Mouse (Mus musculus): Measurements from ENCODE around the gene Mrgpra9. TPM values are rescaled to one million over a fixed set of nuclear protein-coding genes. Genes with fewer than 3 reads are reported as not detected.
"Not testable (repeated sequence)": the region's sequence is repeated elsewhere in the genome, so short reads cannot be mapped to it uniquely, and the experiment has no call there.

The Mrgpra9 gene
- not detected for total RNA-seq (2021)
- long read RNA-seq, experiment 1: 0 reads
- long read RNA-seq, experiment 2: 0 reads

DNA sequence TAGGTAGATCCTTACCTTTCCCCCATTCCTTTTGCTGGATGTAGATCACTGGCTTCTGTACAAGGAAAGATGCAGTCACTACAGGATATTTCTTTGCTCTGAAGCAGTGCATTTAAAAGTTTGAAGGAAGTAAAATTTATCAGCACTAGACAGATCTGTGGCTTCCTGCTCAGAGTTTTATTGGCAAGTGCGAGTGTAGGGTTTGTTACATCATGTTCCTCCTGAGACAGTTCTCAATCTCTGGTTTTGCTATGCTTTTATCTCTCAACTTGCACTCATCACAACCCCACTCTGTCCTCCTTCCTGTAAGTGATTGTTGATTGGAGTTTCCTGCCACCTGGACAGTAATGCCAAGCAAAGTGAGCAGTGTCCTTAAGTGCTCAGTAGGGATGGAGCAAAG lies at the start of gene Mrgpra9:
TSS of gene Mrgpra9 (minus strand) at position 79 of the 400 bp plus-strand sequence.
- no peak for DNase-seq (ENCODE audit: low spot score in 2 of 2)

DNA sequence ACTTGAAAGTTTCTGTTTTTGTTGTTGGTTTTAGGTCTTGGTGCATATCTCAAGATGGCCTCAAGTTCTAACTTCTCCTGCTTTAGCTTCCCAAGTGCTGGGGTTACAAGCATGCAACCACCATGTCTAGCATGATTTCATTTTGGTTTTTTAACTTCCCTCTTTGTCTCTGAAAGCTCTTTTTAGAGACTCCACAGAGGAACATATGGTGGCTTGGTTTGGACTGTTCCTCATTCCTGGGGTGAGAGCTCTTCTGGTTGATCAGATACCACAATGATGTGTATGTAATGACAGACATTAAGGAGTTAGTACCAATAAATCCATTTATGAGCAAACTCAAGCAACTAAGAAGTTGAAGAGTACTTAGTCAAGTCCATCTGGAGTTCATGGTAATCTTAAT lies 47.0 kb upstream of the Mrgpra9 start:
- not testable (repeated sequence) for DNase-seq (ENCODE audit: low spot score in 2 of 2)

- not testable (repeated sequence) for DNase-seq (ENCODE audit: low spot score in 2 of 2)
These were observed 18.9 kb upstream of the Mrgpra9 start for GRCm38 (mm10) chr7:47271547-47271946.

- DNase-seq (ENCODE audit: low spot score in 2 of 2): no peak
These were observed 8.0 kb downstream of the Mrgpra9 start for GRCm38 (mm10) chr7:47244658-47245057.

- DNase-seq (ENCODE audit: low spot score in 2 of 2): no peak
These were observed 47.8 kb downstream of the Mrgpra9 start, which contains the start of gene Mrgpra6 for GRCm38 (mm10) chr7:47204830-47205229. Mrgpra6 (minus strand) TSS chr7:47204920.

DNA sequence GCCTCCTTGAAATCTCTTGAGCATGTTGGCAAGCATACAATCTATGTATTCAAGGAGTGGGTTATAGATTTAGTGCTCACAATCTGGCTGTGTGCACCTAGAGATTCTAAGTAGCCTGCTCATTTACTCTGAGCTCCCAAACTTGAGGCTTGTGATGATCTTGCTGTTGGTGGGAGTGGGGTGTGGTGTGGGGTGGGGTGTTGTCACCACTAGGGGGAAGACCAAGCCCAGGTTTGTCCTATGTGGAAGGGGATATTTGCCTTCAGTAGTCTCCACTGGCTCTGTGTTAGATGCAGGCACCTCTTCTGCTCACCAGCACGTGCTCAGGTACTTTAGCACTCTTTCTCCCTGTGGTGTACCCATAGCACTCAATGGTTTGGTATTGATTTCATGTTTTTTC lies 57.4 kb downstream of the Mrgpra9 start:
- no peak for DNase-seq (ENCODE audit: low spot score in 2 of 2)

Other genes with a start within 250 kb of the Mrgpra9 start
- 10 to 100 TPM; 18.2 to 20.7 TPM for gene Spty2d1, start 244.4 kb downstream of the Mrgpra9 start, total RNA-seq (2021)
- 1 to 10 TPM; 9.4 to 9.5 TPM for gene Tmem86a, start 202.2 kb downstream of the Mrgpra9 start, total RNA-seq (2021)
- gene Ptpn5, start 119.2 kb downstream of the Mrgpra9 start, total RNA-seq (2021): not detected
- not detected for gene Mrgpra6, start 47.9 kb downstream of the Mrgpra9 start, total RNA-seq (2021)
- gene Mrgpra1, start 101.4 kb upstream of the Mrgpra9 start, total RNA-seq (2021): not detected
- gene Mrgpra2a, start 199.3 kb upstream of the Mrgpra9 start, total RNA-seq (2021): not detected

Data from gastrocnemius, postnatal 4 days (tissue).